Mouse (Mus musculus): ENCODE results near the gene Gnaq. TPM values are rescaled to one million over a fixed set of nuclear protein-coding genes. Genes with fewer than 3 reads are reported as not detected.

Gene Gnaq
- polyA plus RNA-seq, 1 experiment, result 56.2 TPM

- no peak overlapping the region for H3K4me3 ChIP-seq (replicated peaks; ENCODE audit: insufficient read depth, low read depth, low read length)
- no peak for DNase-seq
- H3K27ac ChIP-seq (ENCODE audit: insufficient read depth, low read length), result no peak overlapping the region
- TF ChIP-seq POLR2A (IDR thresholded peaks at IDR 0.05; ENCODE audit: borderline replicate concordance, insufficient read depth, low read length) (no peak), CTCF (IDR thresholded peaks at IDR 0.05; ENCODE audit: borderline replicate concordance, insufficient read depth, low read depth, low read length) (no peak)
- H3K4me1 ChIP-seq (ENCODE audit: control insufficient read depth, insufficient read depth, low read length), result peaks cover 7% of the 10 kb centered on the region; the same call in 1 of the 2 replicates
- H3K27me3 ChIP-seq (ENCODE audit: control insufficient read depth, insufficient read depth, low read length), result no peaks in the 10 kb centered on the region
- WGBS, result 96% methylated on average over 4 of the region's 4 CpGs
Measured at GRCm38 (mm10) chr19:16300413-16300812, 167.8 kb downstream of the Gnaq start.

GRCm38 (mm10) chr19:16301336-16301735, 168.7 kb downstream of the Gnaq start:
- Histone ChIP-seq H3K27ac (ENCODE audit: insufficient read depth, low read length) (no peak overlapping the region), H3K4me3 (replicated peaks; ENCODE audit: insufficient read depth, low read depth, low read length) (no peak overlapping the region), H3K4me1 (ENCODE audit: control insufficient read depth, insufficient read depth, low read length) (peaks cover 12% of the 10 kb centered on the region), H3K27me3 (ENCODE audit: control insufficient read depth, insufficient read depth, low read length) (no peaks in the 10 kb centered on the region)
- no peak for DNase-seq
- TF ChIP-seq CTCF (IDR thresholded peaks at IDR 0.05; ENCODE audit: borderline replicate concordance, insufficient read depth, low read depth, low read length) (no peak), POLR2A (IDR thresholded peaks at IDR 0.05; ENCODE audit: borderline replicate concordance, insufficient read depth, low read length) (no peak)
- WGBS, result 54% methylated on average over 7 of the region's 7 CpGs

- TF ChIP-seq POLR2A (IDR thresholded peaks at IDR 0.05; ENCODE audit: borderline replicate concordance, insufficient read depth, low read length), result no peak
- no peak for TF ChIP-seq CTCF (IDR thresholded peaks at IDR 0.05; ENCODE audit: borderline replicate concordance, insufficient read depth, low read depth, low read length)
- Histone ChIP-seq H3K4me3 (replicated peaks; ENCODE audit: insufficient read depth, low read depth, low read length) (no peak overlapping the region), H3K4me1 (ENCODE audit: control insufficient read depth, insufficient read depth, low read length) (peaks cover 9% of the 10 kb centered on the region), H3K27ac (ENCODE audit: insufficient read depth, low read length) (no peak overlapping the region), H3K27me3 (ENCODE audit: control insufficient read depth, insufficient read depth, low read length) (no peaks in the 10 kb centered on the region)
- DNase-seq, result no peak
Measured at GRCm38 (mm10) chr19:16309031-16309430, 176.4 kb downstream of the Gnaq start.

GRCm38 (mm10) chr19:16314295-16314821, 181.7 kb downstream of the Gnaq start:
- no peak overlapping the region; the same call in 1 of the 2 replicates for H3K27ac ChIP-seq (ENCODE audit: insufficient read depth, low read length)
- no peak for TF ChIP-seq POLR2A (IDR thresholded peaks at IDR 0.05; ENCODE audit: borderline replicate concordance, insufficient read depth, low read length)
- TF ChIP-seq CTCF (IDR thresholded peaks at IDR 0.05; ENCODE audit: borderline replicate concordance, insufficient read depth, low read depth, low read length), result no peak
- peak; percentile 50 to 75 for DNase-seq
- H3K4me3 ChIP-seq (replicated peaks; ENCODE audit: insufficient read depth, low read depth, low read length), result no peak overlapping the region
- peaks cover 9% of the 10 kb centered on the region for H3K4me1 ChIP-seq (ENCODE audit: control insufficient read depth, insufficient read depth, low read length)
- H3K27me3 ChIP-seq (ENCODE audit: control insufficient read depth, insufficient read depth, low read length), result no peaks in the 10 kb centered on the region
- WGBS, result 2% methylated on average over 4 of the region's 4 CpGs

GRCm38 (mm10) chr19:16315525-16315924, 182.9 kb downstream of the Gnaq start:
- peaks cover 9% of the 10 kb centered on the region for H3K4me1 ChIP-seq (ENCODE audit: control insufficient read depth, insufficient read depth, low read length)
- TF ChIP-seq CTCF (IDR thresholded peaks at IDR 0.05; ENCODE audit: borderline replicate concordance, insufficient read depth, low read depth, low read length) (no peak), POLR2A (IDR thresholded peaks at IDR 0.05; ENCODE audit: borderline replicate concordance, insufficient read depth, low read length) (no peak)
- no peak for DNase-seq
- H3K27me3 ChIP-seq (ENCODE audit: control insufficient read depth, insufficient read depth, low read length), result no peaks in the 10 kb centered on the region
- H3K4me3 ChIP-seq (replicated peaks; ENCODE audit: insufficient read depth, low read depth, low read length), result no peak overlapping the region
- WGBS, result 94% methylated on average over 4 of the region's 4 CpGs
- H3K27ac ChIP-seq (ENCODE audit: insufficient read depth, low read length), result no peak overlapping the region

GRCm38 (mm10) chr19:16318128-16318811, 185.6 kb downstream of the Gnaq start:
- DNase-seq, result no peak

GRCm38 (mm10) chr19:16319986-16320385, 187.4 kb downstream of the Gnaq start:
- H3K27ac ChIP-seq (ENCODE audit: insufficient read depth, low read length), result no peak overlapping the region
- H3K4me1 ChIP-seq (ENCODE audit: control insufficient read depth, insufficient read depth, low read length), result no peaks in the 10 kb centered on the region; the same call in 1 of the 2 replicates
- no peak overlapping the region for H3K4me3 ChIP-seq (replicated peaks; ENCODE audit: insufficient read depth, low read depth, low read length)
- no peak for TF ChIP-seq POLR2A (IDR thresholded peaks at IDR 0.05; ENCODE audit: borderline replicate concordance, insufficient read depth, low read length)
- no peak for TF ChIP-seq CTCF (IDR thresholded peaks at IDR 0.05; ENCODE audit: borderline replicate concordance, insufficient read depth, low read depth, low read length)
- WGBS, result 82% methylated on average over 7 of the region's 7 CpGs
- H3K27me3 ChIP-seq (ENCODE audit: control insufficient read depth, insufficient read depth, low read length), result no peaks in the 10 kb centered on the region; the same call in 1 of the 2 replicates
- DNase-seq, result no peak

More at GRCm38 (mm10) chr19:16318128-16318811, 185.6 kb downstream of the Gnaq start:
- Histone ChIP-seq H3K27me3 (ENCODE audit: control insufficient read depth, insufficient read depth, low read length) (no peaks in the 10 kb centered on the region; the same call in 1 of the 2 replicates), H3K27ac (ENCODE audit: insufficient read depth, low read length) (no peak overlapping the region), H3K4me1 (ENCODE audit: control insufficient read depth, insufficient read depth, low read length) (peaks cover 6% of the 10 kb centered on the region; the same call in 1 of the 2 replicates), H3K4me3 (replicated peaks; ENCODE audit: insufficient read depth, low read depth, low read length) (no peak overlapping the region)
- TF ChIP-seq CTCF (IDR thresholded peaks at IDR 0.05; ENCODE audit: borderline replicate concordance, insufficient read depth, low read depth, low read length) (no peak), POLR2A (IDR thresholded peaks at IDR 0.05; ENCODE audit: borderline replicate concordance, insufficient read depth, low read length) (no peak)
- 69% methylated on average over 14 of the region's 14 CpGs for WGBS

GRCm38 (mm10) chr19:16322986-16323385, 190.4 kb downstream of the Gnaq start:
- peaks cover 3% of the 10 kb centered on the region; the same call in 1 of the 2 replicates for H3K4me1 ChIP-seq (ENCODE audit: control insufficient read depth, insufficient read depth, low read length)
- no peak overlapping the region for H3K4me3 ChIP-seq (replicated peaks; ENCODE audit: insufficient read depth, low read depth, low read length)
- TF ChIP-seq CTCF (IDR thresholded peaks at IDR 0.05; ENCODE audit: borderline replicate concordance, insufficient read depth, low read depth, low read length) (no peak), POLR2A (IDR thresholded peaks at IDR 0.05; ENCODE audit: borderline replicate concordance, insufficient read depth, low read length) (no peak)
- no peak overlapping the region for H3K27ac ChIP-seq (ENCODE audit: insufficient read depth, low read length)
- WGBS, result 92% methylated on average over 6 of the region's 6 CpGs
- H3K27me3 ChIP-seq (ENCODE audit: control insufficient read depth, insufficient read depth, low read length), result no peaks in the 10 kb centered on the region; the same call in 1 of the 2 replicates
- no peak for DNase-seq
